Mouse (Mus musculus): ENCODE results near the gene Snrpb. TPM values are rescaled to one million over a fixed set of nuclear protein-coding genes. Genes with fewer than 3 reads are reported as not detected.

Snrpb gene
- polyA plus RNA-seq, 1 experiment from 2014 or later = 386 TPM

GRCm38 (mm10) chr2:130143011-130143410, 36.2 kb downstream of the Snrpb start:
- Histone ChIP-seq H3K27me3 (replicated peaks) (no peaks in the 10 kb centered on the region), H3K4me3 (no peak overlapping the region), H3K27ac (ENCODE audit: poor library complexity, severe bottlenecking) (no peak overlapping the region), H3K4me2 (no peak overlapping the region), H3K4me1 (replicated peaks) (no peaks in the 10 kb centered on the region), H3K9ac (no peak overlapping the region), H3K9me3 (replicated peaks) (no peaks in the 10 kb centered on the region), H3K36me3 (no peaks in the 10 kb centered on the region)
- no peak for ATAC-seq (ENCODE audit: insufficient number of reproducible peaks, low FRiP score)
- 87% methylated on average over 8 of the region's 8 CpGs for WGBS

GRCm38 (mm10) chr2:130129687-130130086, 49.5 kb downstream of the Snrpb start:
- no peak overlapping the region for H3K4me2 ChIP-seq
- no peaks in the 10 kb centered on the region for H3K27me3 ChIP-seq (replicated peaks)
- ATAC-seq (ENCODE audit: insufficient number of reproducible peaks, low FRiP score) = no peak
- no peak overlapping the region for H3K4me3 ChIP-seq
- 66% methylated on average over 1 of the region's 1 CpGs for WGBS
- 0 out of 2 replicates have a peak, but pooled peaks cover 4% of the 10 kb centered on the region for H3K9me3 ChIP-seq (replicated peaks)
- H3K27ac ChIP-seq (ENCODE audit: poor library complexity, severe bottlenecking) = no peak overlapping the region
- no peak overlapping the region for H3K9ac ChIP-seq
- H3K4me1 ChIP-seq (replicated peaks) = no peaks in the 10 kb centered on the region
- H3K36me3 ChIP-seq = no peaks in the 10 kb centered on the region

GRCm38 (mm10) chr2:130126073-130126472, 53.1 kb downstream of the Snrpb start:
- Histone ChIP-seq H3K9ac (no peak overlapping the region), H3K4me3 (no peak overlapping the region), H3K4me2 (no peak overlapping the region), H3K9me3 (replicated peaks) (no peaks in the 10 kb centered on the region), H3K4me1 (replicated peaks) (no peaks in the 10 kb centered on the region), H3K36me3 (no peaks in the 10 kb centered on the region), H3K27me3 (replicated peaks) (no peaks in the 10 kb centered on the region; the same call in 1 of the 2 replicates), H3K27ac (ENCODE audit: poor library complexity, severe bottlenecking) (no peak overlapping the region)
- 69% methylated on average over 1 of the region's 1 CpGs for WGBS
- ATAC-seq (ENCODE audit: insufficient number of reproducible peaks, low FRiP score) = no peak

GRCm38 (mm10) chr2:130125279-130126059, 53.7 kb downstream of the Snrpb start:
- no peak overlapping the region for H3K4me2 ChIP-seq
- H3K4me3 ChIP-seq = no peak overlapping the region
- H3K4me1 ChIP-seq (replicated peaks) = no peaks in the 10 kb centered on the region
- H3K9ac ChIP-seq = no peak overlapping the region
- no peaks in the 10 kb centered on the region for H3K36me3 ChIP-seq
- no peaks in the 10 kb centered on the region; the same call in 1 of the 2 replicates for H3K27me3 ChIP-seq (replicated peaks)
- WGBS = 78% methylated on average over 6 of the region's 6 CpGs
- ATAC-seq (ENCODE audit: insufficient number of reproducible peaks, low FRiP score) = no peak
- H3K9me3 ChIP-seq (replicated peaks) = no peaks in the 10 kb centered on the region
- no peak overlapping the region for H3K27ac ChIP-seq (ENCODE audit: poor library complexity, severe bottlenecking)

Other genes starting within 250 kb of the Snrpb start
- 0.04 TPM in 1 of 2 replicates, not detected in the other for gene Tgm3, start 167.1 kb downstream of the Snrpb start, polyA plus RNA-seq (2016; fragmentation: Nextera tagmentation; extraction: Ambion mirVana)
- gene Tgm6, start 67.0 kb downstream of the Snrpb start, polyA plus RNA-seq (2016; fragmentation: Nextera tagmentation; extraction: Ambion mirVana) = not detected in 2 replicates
- not detected in 2 replicates for gene Tmc2, start 15.8 kb upstream of the Snrpb start, polyA plus RNA-seq (2016; fragmentation: Nextera tagmentation; extraction: Ambion mirVana)
- gene Nop56, start 95.0 kb upstream of the Snrpb start, polyA plus RNA-seq (2016; fragmentation: Nextera tagmentation; extraction: Ambion mirVana) = 192 and 193 TPM in 2 replicates
- gene Idh3b, start 105.1 kb upstream of the Snrpb start, polyA plus RNA-seq (2016; fragmentation: Nextera tagmentation; extraction: Ambion mirVana) = 218 and 221 TPM in 2 replicates
- gene Ebf4, start 115.8 kb upstream of the Snrpb start, polyA plus RNA-seq (2016; fragmentation: Nextera tagmentation; extraction: Ambion mirVana) = 0.91 and 1.2 TPM in 2 replicates
- 32.2 and 33.3 TPM in 2 replicates for gene Cpxm1, start 218.2 kb upstream of the Snrpb start, polyA plus RNA-seq (2016; fragmentation: Nextera tagmentation; extraction: Ambion mirVana)
- gene Gm28372, start 225.8 kb upstream of the Snrpb start, polyA plus RNA-seq (2016; fragmentation: Nextera tagmentation; extraction: Ambion mirVana) = 0.09 and 0.24 TPM in 2 replicates
- not detected in 2 replicates for gene 1700020A23Rik, start 225.9 kb upstream of the Snrpb start, polyA plus RNA-seq (2016; fragmentation: Nextera tagmentation; extraction: Ambion mirVana)
- gene Tmem239, start 227.1 kb upstream of the Snrpb start, polyA plus RNA-seq (2016; fragmentation: Nextera tagmentation; extraction: Ambion mirVana) = not detected in 2 replicates
- 63.5 and 63.9 TPM in 2 replicates for gene Vps16, start 244.9 kb upstream of the Snrpb start, polyA plus RNA-seq (2016; fragmentation: Nextera tagmentation; extraction: Ambion mirVana)
- gene Pced1a, start 245.3 kb upstream of the Snrpb start, polyA plus RNA-seq (2016; fragmentation: Nextera tagmentation; extraction: Ambion mirVana) = 7.5 and 9.0 TPM in 2 replicates

Measured in heart, embryonic 12.5 days (tissue).